Mouse (Mus musculus): ENCODE data around the gene S100a14. TPM values are rescaled to one million over a fixed set of nuclear protein-coding genes. Genes with fewer than 3 reads are reported as not detected.

The S100a14 gene
- polyA plus RNA-seq, 1 experiment from 2014 or later: 134 TPM

- Histone ChIP-seq H3K4me1 (peaks cover 11% of the 10 kb centered on the region), H3K27me3 (no peaks in the 10 kb centered on the region), H3K4me3 (replicated peaks) (no peak overlapping the region), H3K9me3 (replicated peaks) (no peaks in the 10 kb centered on the region), H3K36me3 (no peaks in the 10 kb centered on the region), H3K4me2 (replicated peaks) (no peak overlapping the region), H3K9ac (no peak overlapping the region), H3K27ac (replicated peaks) (peak overlapping the region; percentile 80)
- ATAC-seq (ENCODE audit: insufficient number of reproducible peaks, low FRiP score, low TSS enrichment, low read depth): no peak
- 50% methylated on average over 4 of the region's 4 CpGs for WGBS
Measured at GRCm38 (mm10) chr3:90525421-90525820, 1.2 kb upstream of the S100a14 start.

- peak overlapping the region; percentile 80 for H3K27ac ChIP-seq (replicated peaks)
- peak; percentile 41; the same call in 1 of the 2 replicates for ATAC-seq (ENCODE audit: insufficient number of reproducible peaks, low FRiP score, low TSS enrichment, low read depth)
- 61% methylated on average over 2 of the region's 2 CpGs for WGBS
- no peak overlapping the region for H3K4me3 ChIP-seq (replicated peaks)
- H3K27me3 ChIP-seq: no peaks in the 10 kb centered on the region
- no peak overlapping the region for H3K9ac ChIP-seq
- peaks cover 11% of the 10 kb centered on the region for H3K4me1 ChIP-seq
- H3K9me3 ChIP-seq (replicated peaks): no peaks in the 10 kb centered on the region
- H3K4me2 ChIP-seq (replicated peaks): 0 out of 2 replicates have a peak overlapping the region, but pooled peaks have one; percentile 19
- no peaks in the 10 kb centered on the region for H3K36me3 ChIP-seq
Measured at GRCm38 (mm10) chr3:90526076-90526475, 580 bp upstream of the S100a14 start.

- no peaks in the 10 kb centered on the region for H3K36me3 ChIP-seq
- H3K27me3 ChIP-seq: no peaks in the 10 kb centered on the region
- no peak overlapping the region for H3K9ac ChIP-seq
- peak overlapping the region; percentile 33 for H3K4me2 ChIP-seq (replicated peaks)
- H3K9me3 ChIP-seq (replicated peaks): no peaks in the 10 kb centered on the region
- peak overlapping the region; percentile 66 for H3K27ac ChIP-seq (replicated peaks)
- 84% methylated on average over 7 of the region's 7 CpGs for WGBS
- H3K4me3 ChIP-seq (replicated peaks): peak overlapping the region; percentile 32
- 0 out of 2 replicates have a peak, but pooled peaks have one; percentile 12 for ATAC-seq (ENCODE audit: insufficient number of reproducible peaks, low FRiP score, low TSS enrichment, low read depth)
- peaks cover 11% of the 10 kb centered on the region for H3K4me1 ChIP-seq
Measured at GRCm38 (mm10) chr3:90527291-90527873, 726 bp downstream of the S100a14 start.

- no peaks in the 10 kb centered on the region for H3K36me3 ChIP-seq
- no peak overlapping the region for H3K27ac ChIP-seq (replicated peaks)
- H3K4me2 ChIP-seq (replicated peaks): no peak overlapping the region
- H3K4me3 ChIP-seq (replicated peaks): no peak overlapping the region
- no peaks in the 10 kb centered on the region for H3K27me3 ChIP-seq
- H3K4me1 ChIP-seq: no peaks in the 10 kb centered on the region
- WGBS: 54% methylated on average over 5 of the region's 5 CpGs
- ATAC-seq (ENCODE audit: insufficient number of reproducible peaks, low FRiP score, low TSS enrichment, low read depth): no peak
- H3K9me3 ChIP-seq (replicated peaks): no peaks in the 10 kb centered on the region
- H3K9ac ChIP-seq: no peak overlapping the region
Measured at GRCm38 (mm10) chr3:90531713-90532112, 5.1 kb downstream of the S100a14 start.

GRCm38 (mm10) chr3:90535446-90535845, 8.8 kb downstream of the S100a14 start:
- no peak for ATAC-seq (ENCODE audit: insufficient number of reproducible peaks, low FRiP score, low TSS enrichment, low read depth)

GRCm38 (mm10) chr3:90537141-90537904, 10.7 kb downstream of the S100a14 start, which contains the start of gene S100a16:
Gene S100a16, plus strand, starts transcription at chr3:90537254.
- Histone ChIP-seq H3K4me1 (peaks cover 27% of the 10 kb centered on the region), H3K9me3 (replicated peaks) (no peaks in the 10 kb centered on the region), H3K4me2 (replicated peaks) (peak within 1 kb of the TSS; percentile 41), H3K27ac (replicated peaks) (peak within 1 kb of the TSS; percentile 87), H3K36me3 (no peaks in the 10 kb centered on the region), H3K4me3 (replicated peaks) (peak within 1 kb of the TSS; percentile 37), H3K9ac (peak within 1 kb of the TSS; percentile 1; the same call in 1 of the 2 replicates), H3K27me3 (no peaks in the 10 kb centered on the region)
- peak; percentile 72; the same call in 1 of the 2 replicates for ATAC-seq (ENCODE audit: insufficient number of reproducible peaks, low FRiP score, low TSS enrichment, low read depth)
- WGBS: 38% methylated on average over 10 of the region's 10 CpGs

More at GRCm38 (mm10) chr3:90535446-90535845, 8.8 kb downstream of the S100a14 start:
- Histone ChIP-seq H3K9ac (no peak overlapping the region), H3K36me3 (no peaks in the 10 kb centered on the region), H3K4me1 (peaks cover 12% of the 10 kb centered on the region), H3K27ac (replicated peaks) (no peak overlapping the region), H3K27me3 (no peaks in the 10 kb centered on the region), H3K4me2 (replicated peaks) (no peak overlapping the region), H3K9me3 (replicated peaks) (no peaks in the 10 kb centered on the region), H3K4me3 (replicated peaks) (no peak overlapping the region)
- 67% methylated on average over 1 of the region's 1 CpGs for WGBS

- 45% methylated on average over 5 of the region's 5 CpGs for WGBS
- Histone ChIP-seq H3K4me3 (replicated peaks) (peak overlapping the region; percentile 37), H3K27ac (replicated peaks) (peak overlapping the region; percentile 87), H3K9ac (no peak overlapping the region), H3K36me3 (no peaks in the 10 kb centered on the region), H3K4me1 (peaks cover 31% of the 10 kb centered on the region), H3K4me2 (replicated peaks) (peak overlapping the region; percentile 41), H3K27me3 (no peaks in the 10 kb centered on the region), H3K9me3 (replicated peaks) (no peaks in the 10 kb centered on the region)
- ATAC-seq (ENCODE audit: insufficient number of reproducible peaks, low FRiP score, low TSS enrichment, low read depth): no peak
Measured at GRCm38 (mm10) chr3:90537905-90538296, 11.2 kb downstream of the S100a14 start.

GRCm38 (mm10) chr3:90540904-90541303, 14.2 kb downstream of the S100a14 start:
- Histone ChIP-seq H3K4me1 (peaks cover 31% of the 10 kb centered on the region), H3K27me3 (no peaks in the 10 kb centered on the region), H3K4me3 (replicated peaks) (no peak overlapping the region), H3K9me3 (replicated peaks) (no peaks in the 10 kb centered on the region), H3K27ac (replicated peaks) (peak overlapping the region; percentile 53), H3K9ac (no peak overlapping the region), H3K36me3 (no peaks in the 10 kb centered on the region), H3K4me2 (replicated peaks) (peak overlapping the region; percentile 23; the same call in 1 of the 2 replicates)
- ATAC-seq (ENCODE audit: insufficient number of reproducible peaks, low FRiP score, low TSS enrichment, low read depth): no peak
- 52% methylated on average over 4 of the region's 4 CpGs for WGBS

- no peaks in the 10 kb centered on the region for H3K36me3 ChIP-seq
- no peak overlapping the region for H3K4me3 ChIP-seq (replicated peaks)
- 48% methylated on average over 5 of the region's 5 CpGs for WGBS
- H3K27me3 ChIP-seq: no peaks in the 10 kb centered on the region
- no peaks in the 10 kb centered on the region for H3K4me1 ChIP-seq
- no peak overlapping the region for H3K27ac ChIP-seq (replicated peaks)
- no peak overlapping the region for H3K4me2 ChIP-seq (replicated peaks)
- no peak for ATAC-seq (ENCODE audit: insufficient number of reproducible peaks, low FRiP score, low TSS enrichment, low read depth)
- no peak overlapping the region for H3K9ac ChIP-seq
- no peaks in the 10 kb centered on the region for H3K9me3 ChIP-seq (replicated peaks)
Measured at GRCm38 (mm10) chr3:90549676-90550420, 23.2 kb downstream of the S100a14 start.

- 80% methylated on average over 2 of the region's 2 CpGs for WGBS
- Histone ChIP-seq H3K36me3 (no peaks in the 10 kb centered on the region), H3K27me3 (no peaks in the 10 kb centered on the region), H3K27ac (replicated peaks) (no peak overlapping the region), H3K4me2 (replicated peaks) (no peak overlapping the region), H3K9ac (no peak overlapping the region), H3K4me1 (no peaks in the 10 kb centered on the region), H3K4me3 (replicated peaks) (no peak overlapping the region), H3K9me3 (replicated peaks) (no peaks in the 10 kb centered on the region)
- no peak for ATAC-seq (ENCODE audit: insufficient number of reproducible peaks, low FRiP score, low TSS enrichment, low read depth)
Measured at GRCm38 (mm10) chr3:90550421-90550790, 23.8 kb downstream of the S100a14 start.

GRCm38 (mm10) chr3:90552231-90552630, 25.6 kb downstream of the S100a14 start:
- ATAC-seq (ENCODE audit: insufficient number of reproducible peaks, low FRiP score, low TSS enrichment, low read depth): no peak
- WGBS: 74% methylated on average over 2 of the region's 2 CpGs
- H3K27ac ChIP-seq (replicated peaks): no peak overlapping the region
- no peak overlapping the region for H3K4me2 ChIP-seq (replicated peaks)
- H3K4me1 ChIP-seq: peaks cover 7% of the 10 kb centered on the region; the same call in 1 of the 2 replicates
- H3K4me3 ChIP-seq (replicated peaks): no peak overlapping the region
- H3K36me3 ChIP-seq: no peaks in the 10 kb centered on the region
- no peak overlapping the region for H3K9ac ChIP-seq
- H3K9me3 ChIP-seq (replicated peaks): no peaks in the 10 kb centered on the region
- no peaks in the 10 kb centered on the region for H3K27me3 ChIP-seq
